Mouse (Mus musculus): ENCODE results near the gene Htr2c. TPM values are rescaled to one million over a fixed set of nuclear protein-coding genes. Genes with fewer than 3 reads are reported as not detected.
A peak's percentile ranks its signal among the peaks of the same experiment; 100 is the strongest.

Gene Htr2c
- not detected in 2 replicates for polyA plus RNA-seq (2016; fragmentation: Nextera tagmentation; extraction: Ambion mirVana)

DNA sequence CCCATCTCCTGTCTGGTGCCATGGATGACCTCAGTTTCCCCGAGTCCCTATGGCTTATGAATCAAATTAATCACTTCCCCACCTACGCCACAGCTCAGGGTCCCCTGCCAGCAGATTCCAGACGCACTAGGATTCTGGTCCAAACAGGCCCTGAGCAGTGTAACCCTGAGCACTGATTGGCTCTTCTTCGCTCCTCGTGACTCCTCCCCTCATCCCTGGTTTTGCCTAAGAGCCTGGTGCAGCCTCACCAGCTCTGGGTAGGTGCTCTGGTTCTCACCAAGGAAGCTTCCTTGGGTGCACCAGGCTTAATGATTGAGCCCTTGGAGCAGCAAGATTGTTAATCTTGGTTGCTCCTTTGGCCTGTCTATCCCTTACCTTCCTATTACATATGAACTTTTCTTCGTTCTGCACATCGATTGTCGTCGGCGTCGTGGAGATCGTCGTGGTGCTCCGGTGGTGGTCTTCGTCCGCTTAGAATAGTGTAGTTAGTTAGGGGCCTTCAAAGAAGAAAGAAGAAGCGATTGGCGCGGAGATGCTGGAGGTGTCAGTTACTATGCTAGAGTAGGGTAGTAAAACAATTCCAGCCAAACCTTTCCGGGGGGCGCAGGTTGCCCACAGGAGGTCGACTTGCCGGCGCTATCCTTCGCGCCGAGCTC lies at the start of gene Htr2c:
Gene Htr2c, plus strand, starts transcription at position 256 of the 656 bp plus-strand sequence.
- Histone ChIP-seq H3K36me3 (no peaks in the 10 kb centered on the region), H3K27me3 (ENCODE audit: insufficient read depth, poor library complexity, severe bottlenecking) (peaks cover 29% of the 10 kb centered on the region), H3K4me3 (peak within 1 kb of the TSS; percentile 51), H3K4me1 (no peaks in the 10 kb centered on the region), H3K27ac (no peak within 1 kb of the TSS), H3K9me3 (no peaks in the 10 kb centered on the region)
- 22% methylated on average over 27 of the region's 27 CpGs for WGBS
- no peak for DNase-seq (ENCODE audit: low spot score)

DNA sequence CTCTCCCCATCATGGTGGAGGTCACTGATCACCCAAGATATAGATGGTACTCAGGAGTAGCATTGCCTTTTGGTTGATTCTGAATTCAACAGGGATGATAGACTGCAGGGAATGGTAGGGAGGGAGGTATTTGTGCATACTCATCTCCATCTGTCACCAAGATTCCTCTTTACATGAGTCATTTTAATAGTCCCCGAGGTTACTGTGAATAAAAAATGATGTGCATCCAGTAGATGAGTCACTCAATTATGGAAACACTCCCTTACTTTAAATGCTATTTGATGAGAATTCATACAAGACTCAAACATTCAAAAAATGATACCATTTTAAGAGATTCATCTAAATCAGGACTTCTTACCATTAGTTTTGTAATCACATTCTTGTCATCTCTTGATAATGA lies 34.1 kb upstream of the Htr2c start:
- Histone ChIP-seq H3K4me3 (no peak overlapping the region), H3K9me3 (no peaks in the 10 kb centered on the region), H3K27ac (no peak overlapping the region), H3K27me3 (ENCODE audit: insufficient read depth, poor library complexity, severe bottlenecking) (no peaks in the 10 kb centered on the region), H3K36me3 (no peaks in the 10 kb centered on the region), H3K4me1 (no peaks in the 10 kb centered on the region)
- DNase-seq (ENCODE audit: low spot score): no peak
- WGBS: 51% methylated on average over 1 of the region's 1 CpGs

- H3K27ac ChIP-seq: no peak overlapping the region
- DNase-seq (ENCODE audit: low spot score): no peak
- H3K36me3 ChIP-seq: no peaks in the 10 kb centered on the region
- H3K27me3 ChIP-seq (ENCODE audit: insufficient read depth, poor library complexity, severe bottlenecking): no peaks in the 10 kb centered on the region
- H3K9me3 ChIP-seq: no peaks in the 10 kb centered on the region
- H3K4me1 ChIP-seq: no peaks in the 10 kb centered on the region
- no peak overlapping the region for H3K4me3 ChIP-seq
These were observed 26.0 kb upstream of the Htr2c start for GRCm38 (mm10) chrX:146936332-146936731.

- H3K36me3 ChIP-seq: no peaks in the 10 kb centered on the region
- no peak for DNase-seq (ENCODE audit: low spot score)
- no peaks in the 10 kb centered on the region for H3K27me3 ChIP-seq (ENCODE audit: insufficient read depth, poor library complexity, severe bottlenecking)
- no peaks in the 10 kb centered on the region for H3K4me1 ChIP-seq
- H3K4me3 ChIP-seq: no peak overlapping the region
- H3K27ac ChIP-seq: no peak overlapping the region
- H3K9me3 ChIP-seq: no peaks in the 10 kb centered on the region
- 59% methylated on average over 2 of the region's 2 CpGs for WGBS
These were observed 16.0 kb upstream of the Htr2c start for GRCm38 (mm10) chrX:146946216-146946886.

GRCm38 (mm10) chrX:146946996-146947395 lies 15.3 kb upstream of the Htr2c start:
- no peak for DNase-seq (ENCODE audit: low spot score)
- H3K36me3 ChIP-seq: no peaks in the 10 kb centered on the region
- no peaks in the 10 kb centered on the region for H3K4me1 ChIP-seq
- H3K27me3 ChIP-seq (ENCODE audit: insufficient read depth, poor library complexity, severe bottlenecking): no peaks in the 10 kb centered on the region
- H3K27ac ChIP-seq: no peak overlapping the region
- no peak overlapping the region for H3K4me3 ChIP-seq
- H3K9me3 ChIP-seq: no peaks in the 10 kb centered on the region

GRCm38 (mm10) chrX:146958608-146959007 lies 3.7 kb upstream of the Htr2c start:
- Histone ChIP-seq H3K4me1 (no peaks in the 10 kb centered on the region), H3K9me3 (no peaks in the 10 kb centered on the region), H3K4me3 (no peak overlapping the region), H3K27ac (no peak overlapping the region), H3K36me3 (no peaks in the 10 kb centered on the region), H3K27me3 (ENCODE audit: insufficient read depth, poor library complexity, severe bottlenecking) (peaks cover 29% of the 10 kb centered on the region)
- no peak for DNase-seq (ENCODE audit: low spot score)
- 74% methylated on average over 1 of the region's 1 CpGs for WGBS

DNA sequence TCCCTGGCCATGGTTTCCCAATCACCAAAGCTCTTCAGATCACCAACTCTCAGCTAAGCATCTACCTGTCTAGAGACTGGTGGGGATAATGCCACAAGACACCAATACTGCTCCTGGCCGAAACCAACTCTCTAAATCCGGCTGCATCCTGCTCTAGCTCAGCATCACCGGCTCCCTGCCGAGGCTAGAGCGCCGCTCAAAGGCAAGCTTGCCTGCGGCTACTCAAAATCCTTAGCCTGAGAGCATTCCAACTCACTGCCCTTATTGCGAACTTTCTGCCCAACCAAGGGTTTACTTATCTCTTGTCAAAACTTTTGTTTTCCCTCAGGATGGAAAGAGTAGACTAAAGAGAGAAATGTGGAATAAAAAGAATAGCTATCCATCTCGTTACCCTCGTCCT lies 2.4 kb upstream of the Htr2c start:
- no peaks in the 10 kb centered on the region for H3K36me3 ChIP-seq
- 27% methylated on average over 10 of the region's 10 CpGs for WGBS
- H3K4me3 ChIP-seq: no peak overlapping the region
- no peak overlapping the region for H3K27ac ChIP-seq
- peaks cover 29% of the 10 kb centered on the region for H3K27me3 ChIP-seq (ENCODE audit: insufficient read depth, poor library complexity, severe bottlenecking)
- no peak for DNase-seq (ENCODE audit: low spot score)
- H3K4me1 ChIP-seq: no peaks in the 10 kb centered on the region
- H3K9me3 ChIP-seq: no peaks in the 10 kb centered on the region

DNA sequence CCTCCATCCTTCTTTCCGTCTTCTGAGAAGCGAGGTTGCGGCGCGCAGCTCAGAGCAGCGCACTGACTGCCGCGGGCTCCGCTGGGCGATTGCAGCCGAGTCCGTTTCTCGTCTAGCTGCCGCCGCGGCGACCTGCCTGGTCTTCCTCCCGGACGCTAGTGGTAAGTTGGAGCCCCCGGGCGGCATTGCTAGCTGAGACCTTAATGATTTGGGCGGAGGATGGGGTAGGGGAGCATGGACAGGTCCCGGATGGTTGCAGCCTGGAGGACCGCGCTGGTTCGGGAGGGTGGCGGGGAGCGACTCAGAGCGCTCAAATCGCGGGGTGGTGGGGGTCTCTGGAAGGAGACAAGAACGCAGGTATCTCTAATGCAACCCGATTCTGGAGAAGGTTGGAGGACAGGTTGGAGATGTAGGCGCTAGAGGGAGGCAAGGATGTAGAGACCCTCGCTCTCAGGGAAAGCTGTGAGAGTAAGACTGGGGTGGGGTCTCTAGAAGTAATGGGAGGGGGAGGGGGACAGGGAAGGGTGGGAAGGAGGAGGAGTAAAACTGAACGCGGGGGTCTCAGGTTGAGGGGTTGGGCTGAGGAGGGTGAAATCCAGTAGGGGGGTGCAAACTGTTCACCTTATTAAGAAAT lies 718 bp downstream of the Htr2c start:
- WGBS: 21% methylated on average over 35 of the region's 37 CpGs
- peak overlapping the region; percentile 51 for H3K4me3 ChIP-seq
- no peaks in the 10 kb centered on the region for H3K4me1 ChIP-seq
- H3K9me3 ChIP-seq: no peaks in the 10 kb centered on the region
- H3K27ac ChIP-seq: no peak overlapping the region
- no peaks in the 10 kb centered on the region for H3K36me3 ChIP-seq
- no peak for DNase-seq (ENCODE audit: low spot score)
- H3K27me3 ChIP-seq (ENCODE audit: insufficient read depth, poor library complexity, severe bottlenecking): peaks cover 29% of the 10 kb centered on the region

DNA sequence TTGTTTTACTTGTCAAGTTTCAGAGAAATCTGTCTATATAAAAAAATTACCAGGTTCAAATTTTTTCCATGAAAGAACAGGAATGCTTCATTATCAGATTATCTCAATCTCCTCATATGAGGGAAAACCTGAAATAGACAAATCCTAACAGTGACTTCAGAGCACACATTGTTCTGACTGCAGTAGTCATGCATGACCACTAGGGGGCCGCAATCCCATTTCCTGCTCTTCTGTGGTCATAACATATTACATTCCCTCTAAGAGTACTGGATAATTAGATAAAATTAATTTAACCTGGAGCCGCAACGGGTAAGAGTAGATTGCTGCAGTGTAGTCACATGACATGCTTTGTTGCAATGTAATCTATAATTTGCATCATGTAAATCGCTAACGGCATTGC lies 17.6 kb downstream of the Htr2c start:
- no peak for DNase-seq (ENCODE audit: low spot score)
- Histone ChIP-seq H3K27ac (no peak overlapping the region), H3K9me3 (no peaks in the 10 kb centered on the region), H3K4me3 (no peak overlapping the region), H3K4me1 (no peaks in the 10 kb centered on the region), H3K36me3 (no peaks in the 10 kb centered on the region), H3K27me3 (ENCODE audit: insufficient read depth, poor library complexity, severe bottlenecking) (no peaks in the 10 kb centered on the region)
- WGBS: 64% methylated on average over 5 of the region's 5 CpGs

- Histone ChIP-seq H3K27ac (no peak overlapping the region), H3K4me3 (no peak overlapping the region), H3K27me3 (ENCODE audit: insufficient read depth, poor library complexity, severe bottlenecking) (no peaks in the 10 kb centered on the region), H3K9me3 (no peaks in the 10 kb centered on the region), H3K4me1 (no peaks in the 10 kb centered on the region), H3K36me3 (no peaks in the 10 kb centered on the region)
- 26% methylated on average over 3 of the region's 3 CpGs for WGBS
- DNase-seq (ENCODE audit: low spot score): no peak
These were observed 93.4 kb downstream of the Htr2c start for GRCm38 (mm10) chrX:147055730-147056129.

DNA sequence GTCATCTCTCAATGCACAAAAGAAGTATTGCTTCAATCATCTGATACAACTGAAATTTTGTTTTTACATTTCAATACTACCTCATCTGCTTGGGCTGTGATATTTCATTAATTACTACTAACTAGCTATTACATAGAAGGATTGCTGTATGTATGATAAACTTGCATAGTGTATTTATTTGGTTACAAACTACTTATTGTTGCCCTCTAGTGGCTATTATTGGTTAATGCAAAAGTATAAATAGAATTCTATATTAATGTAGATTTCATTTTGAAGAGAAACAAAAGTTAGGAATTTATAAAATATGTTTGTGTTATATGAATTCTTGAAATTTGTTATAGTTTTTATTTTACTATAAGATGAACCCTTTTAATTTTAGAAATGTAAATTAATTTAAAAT lies 109.3 kb downstream of the Htr2c start:
- no peaks in the 10 kb centered on the region for H3K9me3 ChIP-seq
- DNase-seq (ENCODE audit: low spot score): no peak
- no peak overlapping the region for H3K4me3 ChIP-seq
- H3K36me3 ChIP-seq: no peaks in the 10 kb centered on the region
- no peak overlapping the region for H3K27ac ChIP-seq
- H3K4me1 ChIP-seq: no peaks in the 10 kb centered on the region
- H3K27me3 ChIP-seq (ENCODE audit: insufficient read depth, poor library complexity, severe bottlenecking): no peaks in the 10 kb centered on the region

DNA sequence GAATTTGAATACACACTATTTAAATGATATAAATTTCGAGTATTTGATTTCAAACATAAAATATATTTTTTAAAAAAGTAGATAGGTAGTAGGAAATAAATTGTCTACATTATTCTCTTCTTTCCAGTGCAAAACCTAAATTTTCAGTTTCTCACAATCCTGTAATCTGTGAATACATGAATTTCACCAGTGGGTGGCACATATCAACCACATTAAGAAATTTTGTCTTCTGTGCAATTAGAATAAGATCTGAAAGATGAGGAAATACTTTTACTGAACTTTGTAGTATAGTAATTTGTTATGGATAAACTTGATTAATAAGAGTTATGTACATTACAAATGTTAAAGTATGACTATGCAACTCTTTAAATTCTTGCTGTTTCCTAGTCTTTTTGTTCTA lies 156.8 kb downstream of the Htr2c start:
- DNase-seq (ENCODE audit: low spot score): no peak
- WGBS: 25% methylated on average over 1 of the region's 1 CpGs
- no peaks in the 10 kb centered on the region for H3K36me3 ChIP-seq

DNA sequence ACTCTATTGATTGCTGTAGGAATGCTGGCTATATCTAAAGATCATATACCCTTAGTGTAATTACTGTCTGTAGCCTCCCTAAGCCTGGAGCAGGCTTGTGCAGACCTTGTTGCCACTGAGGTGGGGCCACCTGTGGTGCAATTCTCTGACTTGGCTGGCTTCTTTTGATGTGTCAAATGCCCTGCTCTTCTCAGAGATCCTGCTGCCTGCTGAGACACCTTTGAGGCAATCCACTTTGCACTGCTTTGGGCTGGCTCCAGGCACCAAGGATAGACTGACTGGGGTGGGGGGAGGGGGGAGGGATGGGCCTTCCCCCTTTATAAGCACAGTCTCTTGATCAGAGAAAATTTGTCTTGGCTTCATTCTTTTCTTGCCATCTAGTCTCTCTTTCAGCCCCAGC lies 252.9 kb downstream of the Htr2c start:
- Histone ChIP-seq H3K9me3 (no peaks in the 10 kb centered on the region), H3K27me3 (ENCODE audit: insufficient read depth, poor library complexity, severe bottlenecking) (no peaks in the 10 kb centered on the region), H3K36me3 (no peaks in the 10 kb centered on the region), H3K4me3 (no peak overlapping the region), H3K4me1 (no peaks in the 10 kb centered on the region), H3K27ac (no peak overlapping the region)
- no peak for DNase-seq (ENCODE audit: low spot score)

More for the DNA sequence above, 156.8 kb downstream of the Htr2c start:
- Histone ChIP-seq H3K9me3 (no peaks in the 10 kb centered on the region), H3K4me1 (no peaks in the 10 kb centered on the region), H3K4me3 (no peak overlapping the region), H3K27me3 (ENCODE audit: insufficient read depth, poor library complexity, severe bottlenecking) (no peaks in the 10 kb centered on the region), H3K27ac (no peak overlapping the region)

Measured in heart, embryonic 10.5 days (tissue).